Mouse (Mus musculus): ENCODE measurements around the gene Stpg2.

- TF ChIP-seq CTCF (IDR thresholded peaks at IDR 0.05; ENCODE audit: low read depth, low read length) (no peak), POLR2A (IDR thresholded peaks at IDR 0.05; ENCODE audit: extremely low read depth, insufficient read depth, low read length) (no peak)
Observed at GRCm38 (mm10) chr3:139659416-139659815, 453.9 kb downstream of the Stpg2 start.

Measured in liver, adult 2 months (tissue).